Mouse (Mus musculus): Measurements from ENCODE around the gene H1fnt.

H1fnt gene

GRCm38 (mm10) chr15:98257193-98257592 lies at the start of gene H1fnt:
TSS of gene H1fnt (minus strand) at chr15:98257293.
- no peak for DNase-seq

- DNase-seq = peak; percentile 57
These were observed 38.8 kb upstream of the H1fnt start, which contains the start of gene Zfp641 for GRCm38 (mm10) chr15:98295628-98296551. TSS of gene Zfp641 (minus strand) at chr15:98296161.

GRCm38 (mm10) chr15:98293651-98294050 lies 36.6 kb upstream of the H1fnt start:
- DNase-seq = no peak

GRCm38 (mm10) chr15:98288566-98288965 lies 31.5 kb upstream of the H1fnt start:
- peak; percentile 26 for DNase-seq

- no peak for DNase-seq
These were observed 29.3 kb upstream of the H1fnt start for GRCm38 (mm10) chr15:98286418-98286817.

GRCm38 (mm10) chr15:98257776-98258175 lies 683 bp upstream of the H1fnt start:
- no peak for DNase-seq

GRCm38 (mm10) chr15:98256271-98256670 lies 822 bp downstream of the H1fnt start:
- peak; percentile 10 for DNase-seq

- DNase-seq = no peak
These were observed 21.7 kb downstream of the H1fnt start for GRCm38 (mm10) chr15:98235442-98235841.

GRCm38 (mm10) chr15:98234350-98234749 lies 22.7 kb downstream of the H1fnt start, which contains the start of gene Olfr286:
TSS of gene Olfr286 (minus strand) at chr15:98234450.
- no peak for DNase-seq

GRCm38 (mm10) chr15:98226096-98226495 lies 31.0 kb downstream of the H1fnt start:
- no peak for DNase-seq

GRCm38 (mm10) chr15:98225610-98226009 lies 31.5 kb downstream of the H1fnt start:
- DNase-seq = no peak

- no peak for DNase-seq
These were observed 34.7 kb downstream of the H1fnt start for GRCm38 (mm10) chr15:98222377-98222776.

- DNase-seq = no peak
These were observed 36.2 kb downstream of the H1fnt start, which contains the start of the genes Gm44579 and Olfr287 for GRCm38 (mm10) chr15:98220877-98221276. TSS of gene Gm44579 (minus strand) at chr15:98220977. TSS of gene Olfr287 (minus strand) at chr15:98221056.

- DNase-seq = no peak
These were observed 43.0 kb downstream of the H1fnt start for GRCm38 (mm10) chr15:98214130-98214529.

- no peak for DNase-seq
These were observed 43.7 kb downstream of the H1fnt start for GRCm38 (mm10) chr15:98213336-98213870.

GRCm38 (mm10) chr15:98209676-98210075 lies 47.4 kb downstream of the H1fnt start:
- no peak for DNase-seq
